Mouse (Mus musculus) kidney, postnatal 0 days (tissue): ENCODE data around the gene A930004D18Rik. TPM values are rescaled to one million over a fixed set of nuclear protein-coding genes. Genes with fewer than 3 reads are reported as not detected.

Source experiments
- ATAC-seq: fragments of 200-750 bp; cut with Nextera tagmentation; replicated peaks from 2 replicates; pipeline ENCODE4 v1.8.0; 2017; ENCODE audit warnings: low read depth, moderate number of reproducible peaks, moderate TSS enrichment, moderate library complexity; ENCODE audit not compliant: low FRiP score
- DNase-seq: peaks from one replicate; pipeline ENCODE4 v3.0.0-alpha.2; 2016; ENCODE audit warnings: low spot score
- H3K27ac ChIP-seq: fragments of 300-500 bp; sonication (generic); 2 replicates; pipeline ENCODE4 v1.5.1; 2014; ENCODE audit warnings: mild to moderate bottlenecking
- H3K27me3 ChIP-seq: fragments of 300-500 bp; sonication (generic); 2 replicates; pipeline ENCODE4 v1.6.1; 2014; ENCODE audit warnings: low read length, mixed read lengths; ENCODE audit not compliant: insufficient read depth
- H3K36me3 ChIP-seq: fragments of 300-500 bp; sonication (generic); 2 replicates; pipeline ENCODE4 v1.6.1; 2014; ENCODE audit warnings: low read length, mixed read lengths; ENCODE audit not compliant: insufficient read depth
- H3K4me1 ChIP-seq: fragments of 300-500 bp; sonication (generic); replicated peaks from 2 replicates; pipeline ENCODE4 v1.6.1; 2014; ENCODE audit warnings: antibody characterized with exemption, low read length, mixed read lengths; ENCODE audit not compliant: insufficient read depth
- H3K4me2 ChIP-seq: fragments of 300-500 bp; sonication (generic); 2 replicates; pipeline ENCODE4 v1.6.1; 2014; ENCODE audit warnings: mild to moderate bottlenecking, low read length, moderate library complexity, mixed read lengths
- H3K4me3 ChIP-seq: fragments of 300-500 bp; sonication (generic); replicated peaks from 2 replicates; pipeline ENCODE4 v1.5.1; 2014; ENCODE audit warnings: low read depth, low read length
- H3K9ac ChIP-seq: fragments of 300-500 bp; sonication (generic); 2 replicates; pipeline ENCODE4 v1.6.1; 2014; ENCODE audit warnings: low read depth, low read length
- H3K9me3 ChIP-seq: fragments of 300-500 bp; sonication (generic); replicated peaks from 2 replicates; pipeline ENCODE4 v1.6.1; 2016; ENCODE audit warnings: low read length, inconsistent platforms, mixed read lengths
- CTCF ChIP-seq: IDR thresholded peaks from 2 replicates; pipeline ENCODE4 v1.5.1; 2016; ENCODE audit warnings: antibody characterized with exemption, low read depth, mild to moderate bottlenecking, moderate library complexity
- WGBS: fragments of 180-500 bp; shearing (Covaris S2); extraction: QIAGEN DNeasy Blood & Tissue Kit; methylation state at CpG from one replicate; pipeline ENCODE4 v1.1.7; 2014; 5-methylcytosine and 5-hydroxymethylcytosine counted together
- polyA plus RNA-seq: library from polyadenylated mRNA; unstranded; fragments of >200 nt; fragmentation: Nextera tagmentation; extraction: Ambion mirVana; gene quantifications from 2 replicates; pipeline ENCODE4 v1.2.1, GENCODE M21; 2015

Gene A930004D18Rik
- polyA plus RNA-seq, 1 experiment from 2014 or later, result 14.9 TPM

DNA sequence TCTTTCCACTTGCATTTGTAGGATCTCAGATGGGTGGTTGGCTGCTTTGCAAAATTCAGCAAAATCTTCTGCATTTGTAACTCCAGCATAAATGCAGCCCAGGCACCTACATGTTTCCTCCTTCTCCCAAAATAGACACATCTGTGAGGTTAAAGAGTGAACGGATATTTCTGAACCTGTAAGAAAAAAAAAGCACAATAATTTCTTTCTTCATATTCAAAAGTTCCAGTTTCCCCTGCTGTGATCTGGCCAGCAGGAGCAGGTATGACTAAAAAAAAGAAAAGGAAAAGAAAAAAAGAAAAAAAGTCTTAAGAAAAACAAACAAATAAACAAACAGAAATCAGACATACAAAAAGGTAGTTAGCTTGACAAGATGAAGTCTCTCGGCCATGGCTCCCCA lies 12.5 kb upstream of the A930004D18Rik start:
- no peaks in the 10 kb centered on the region for H3K27me3 ChIP-seq
- H3K4me1 ChIP-seq, result peaks cover 15% of the 10 kb centered on the region; the same call in 1 of the 2 replicates
- TF ChIP-seq CTCF, result no peak
- H3K36me3 ChIP-seq, result no peaks in the 10 kb centered on the region
- H3K9me3 ChIP-seq, result no peaks in the 10 kb centered on the region
- no peak overlapping the region for H3K9ac ChIP-seq
- H3K4me3 ChIP-seq, result peak overlapping the region; percentile 4; the same call in 1 of the 2 replicates
- H3K27ac ChIP-seq, result peak overlapping the region; percentile 99; the same call in 1 of the 2 replicates
- H3K4me2 ChIP-seq, result peak overlapping the region; percentile 88
- DNase-seq, result no peak
- no peak for ATAC-seq
- whole genome bisulfite sequencing, result 20% methylated on average over 2 of the region's 2 CpGs

GRCm38 (mm10) chr2:18049279-18049821 lies 11.8 kb upstream of the A930004D18Rik start:
- H3K9ac ChIP-seq, result peak overlapping the region; percentile 28; the same call in 1 of the 2 replicates
- no peak for TF ChIP-seq CTCF
- 13% methylated on average over 11 of the region's 11 CpGs for WGBS
- no peaks in the 10 kb centered on the region for H3K9me3 ChIP-seq
- peak overlapping the region; percentile 95 for H3K4me3 ChIP-seq
- peak overlapping the region; percentile 88 for H3K4me2 ChIP-seq
- peak; percentile 65 for ATAC-seq
- DNase-seq, result no peak
- no peaks in the 10 kb centered on the region for H3K36me3 ChIP-seq
- H3K27ac ChIP-seq, result peak overlapping the region; percentile 99
- no peaks in the 10 kb centered on the region for H3K27me3 ChIP-seq
- H3K4me1 ChIP-seq, result peaks cover 15% of the 10 kb centered on the region; the same call in 1 of the 2 replicates

DNA sequence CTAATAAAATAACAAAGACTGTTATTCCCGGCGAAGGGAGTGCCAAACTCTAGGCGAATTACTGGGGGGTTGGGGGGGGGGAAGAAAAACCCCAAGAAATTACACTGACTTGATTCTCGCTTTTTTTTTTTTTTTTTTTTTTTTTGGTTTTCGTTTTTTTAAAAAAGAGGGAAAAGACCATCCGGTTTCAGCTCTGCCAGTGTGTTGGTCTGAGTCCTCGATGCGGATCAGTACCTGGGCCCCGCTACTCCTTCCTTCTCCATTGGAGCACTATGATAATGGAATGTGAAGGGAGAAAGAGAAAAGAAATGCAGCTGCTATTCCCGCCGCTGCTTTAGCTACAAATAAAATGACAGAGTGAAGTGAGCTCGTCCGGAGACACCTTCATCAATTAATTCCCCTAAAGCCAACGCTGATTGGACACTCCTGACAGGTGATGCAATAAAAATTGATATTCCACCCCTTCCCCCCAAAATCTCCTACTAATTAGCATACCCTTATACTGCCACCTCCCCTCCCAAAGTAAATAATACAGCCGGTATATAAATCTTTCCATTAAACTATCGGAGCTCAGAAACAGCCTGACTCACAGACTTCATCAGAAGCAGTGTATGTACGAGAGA lies 11.0 kb upstream of the A930004D18Rik start, which contains the start of gene Skida1:
Gene Skida1, minus strand, starts transcription at position 599 of the 623 bp plus-strand sequence.
- Histone ChIP-seq H3K27ac (peak within 1 kb of the TSS; percentile 99), H3K27me3 (no peaks in the 10 kb centered on the region), H3K4me1 (peaks cover 10% of the 10 kb centered on the region; the same call in 1 of the 2 replicates), H3K9me3 (no peaks in the 10 kb centered on the region), H3K4me3 (peak within 1 kb of the TSS; percentile 95), H3K36me3 (no peaks in the 10 kb centered on the region), H3K4me2 (peak within 1 kb of the TSS; percentile 88), H3K9ac (peak within 1 kb of the TSS; percentile 97)
- ATAC-seq, result peak; percentile 12
- WGBS, result under 1% methylated on average over 17 of the region's 17 CpGs
- TF ChIP-seq CTCF, result no peak
- peak; percentile 78 for DNase-seq

DNA sequence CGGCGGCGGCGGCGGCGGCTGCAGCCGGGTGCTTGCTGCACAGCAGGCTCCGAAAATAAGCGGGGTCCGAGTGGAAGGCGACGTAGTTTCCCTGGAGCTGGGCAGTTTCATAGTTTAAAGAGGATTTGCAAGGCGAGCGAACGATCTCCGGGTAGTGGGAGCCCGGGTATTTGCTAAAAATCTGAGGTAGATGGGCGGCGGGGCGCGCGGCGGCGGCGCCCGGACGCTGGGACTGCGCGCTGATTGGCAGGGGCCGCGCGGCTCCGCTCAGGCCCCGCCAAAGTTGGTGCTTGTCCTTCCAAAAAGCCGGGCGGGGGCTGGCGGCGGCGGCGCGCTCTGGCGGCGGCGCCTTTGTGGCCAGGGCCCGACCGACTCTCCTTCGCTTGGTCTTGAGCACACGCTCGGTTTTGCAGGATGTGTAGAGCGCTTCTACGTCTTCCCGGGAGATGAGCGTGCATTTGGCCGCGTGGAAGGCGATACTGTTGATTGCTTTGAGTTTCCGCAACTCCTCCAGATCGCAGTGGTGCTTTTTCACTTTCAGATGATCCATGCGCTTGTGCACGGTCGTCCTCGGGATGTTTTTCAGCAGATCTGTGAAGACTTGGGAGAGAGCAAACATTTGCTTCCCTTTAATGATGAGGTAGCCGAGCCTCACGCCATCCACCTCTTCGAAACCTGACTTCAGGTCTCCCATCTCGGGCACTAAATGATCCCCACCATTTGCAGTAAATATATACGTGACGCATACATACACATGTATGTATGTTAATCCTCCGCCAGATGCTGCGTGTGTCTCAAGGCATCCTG lies 10.3 kb upstream of the A930004D18Rik start:
- TF ChIP-seq CTCF, result no peak
- ATAC-seq (peak; percentile 80), DNase-seq (peak; percentile 90)
- peak overlapping the region; percentile 88 for H3K4me2 ChIP-seq
- H3K36me3 ChIP-seq, result no peaks in the 10 kb centered on the region
- H3K27ac ChIP-seq, result peak overlapping the region; percentile 99
- under 1% methylated on average over 61 of the region's 70 CpGs for WGBS
- peaks cover 12% of the 10 kb centered on the region; the same call in 1 of the 2 replicates for H3K4me1 ChIP-seq
- H3K9ac ChIP-seq, result peak overlapping the region; percentile 97
- no peaks in the 10 kb centered on the region for H3K9me3 ChIP-seq
- H3K27me3 ChIP-seq, result no peaks in the 10 kb centered on the region
- peak overlapping the region; percentile 95 for H3K4me3 ChIP-seq

DNA sequence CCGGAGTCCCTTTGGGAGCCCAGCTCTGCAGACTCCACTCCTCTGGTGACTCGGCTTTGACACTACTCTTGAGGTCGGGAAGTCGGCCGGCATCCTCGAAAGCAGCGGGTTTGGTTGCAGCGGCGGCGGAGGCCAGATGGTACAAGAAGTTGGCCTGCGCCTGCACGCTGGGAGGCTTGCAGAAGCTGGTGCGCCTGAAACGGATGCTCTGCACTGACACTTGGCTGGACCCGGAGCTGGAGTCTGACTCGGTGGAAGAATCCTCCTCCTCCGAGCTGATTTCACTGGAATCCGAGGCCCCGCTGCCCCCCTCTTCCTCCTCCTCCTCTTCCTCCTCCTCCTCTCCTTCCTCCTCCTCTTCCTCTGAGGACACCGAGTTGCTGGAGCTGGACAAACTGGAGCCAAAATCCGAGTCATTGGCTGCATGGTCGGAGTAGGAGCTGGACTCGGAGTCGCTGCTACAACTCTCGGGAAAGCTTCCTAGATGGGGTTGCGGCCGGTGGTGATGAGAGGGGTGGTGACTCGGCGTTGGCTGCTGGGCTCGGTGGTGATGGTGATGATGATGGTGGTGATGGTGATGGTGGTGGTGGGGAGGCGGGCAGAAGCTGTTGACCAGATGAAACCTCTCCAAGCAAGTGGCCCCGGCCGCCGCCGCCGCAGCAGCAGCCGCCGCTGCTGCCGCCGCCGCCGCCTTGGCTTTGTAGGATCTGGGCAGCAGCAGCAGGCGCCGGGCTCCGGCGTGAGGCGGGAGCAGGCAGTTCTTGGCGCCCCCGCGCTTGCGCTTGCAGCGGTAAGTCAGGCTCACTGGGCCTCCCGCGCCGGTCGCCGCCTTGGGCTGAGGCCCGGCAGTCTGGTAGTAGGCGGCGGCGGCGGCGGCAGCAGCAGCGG lies 9.5 kb upstream of the A930004D18Rik start:
- peaks cover 16% of the 10 kb centered on the region; the same call in 1 of the 2 replicates for H3K4me1 ChIP-seq

More for the DNA sequence above, 9.5 kb upstream of the A930004D18Rik start:
- no peak for TF ChIP-seq CTCF
- Histone ChIP-seq H3K36me3 (no peaks in the 10 kb centered on the region), H3K4me2 (peak overlapping the region; percentile 88), H3K4me3 (peak overlapping the region; percentile 95), H3K27me3 (no peaks in the 10 kb centered on the region), H3K27ac (peak overlapping the region; percentile 99), H3K9ac (peak overlapping the region; percentile 97), H3K9me3 (no peaks in the 10 kb centered on the region)
- 1% methylated on average over 55 of the region's 64 CpGs for WGBS
- DNase-seq, result peak; percentile 75
- peak; percentile 56 for ATAC-seq
